Mouse (Mus musculus) G1E (cell line): ENCODE data around the gene Ppp1r14b. TPM values are rescaled to one million over a fixed set of nuclear protein-coding genes. Genes with fewer than 3 reads are reported as not detected.
A peak's percentile ranks its signal among the peaks of the same experiment; 100 is the strongest.
"Not testable (repeated sequence)": the region's sequence is repeated elsewhere in the genome, so short reads cannot be mapped to it uniquely, and the experiment has no call there.

Experiments used
- ATAC-seq: 2 replicates; pipeline ENCODE4 v1.8.0; 2016; ENCODE audit warnings: mild to moderate bottlenecking; ENCODE audit not compliant: insufficient number of reproducible peaks, poor library complexity, low FRiP score, severe bottlenecking; ENCODE audit errors: extremely low read depth
- DNase-seq: peaks from one replicate; pipeline ENCODE4 v3.0.0; 2012; ENCODE audit warnings: low spot score
- H3K27me3 ChIP-seq: 2 replicates; pipeline ENCODE4 v1.6.1; 2012; ENCODE audit warnings: mild to moderate bottlenecking, low read length, inconsistent platforms; ENCODE audit not compliant: insufficient read depth
- H3K36me3 ChIP-seq: replicated peaks from 2 replicates; pipeline ENCODE3; 2012; ENCODE audit warnings: mild to moderate bottlenecking, inconsistent platforms
- H3K4me1 ChIP-seq: 2 replicates; pipeline ENCODE4 v1.6.1; 2012; ENCODE audit warnings: low read depth, low read length, inconsistent platforms, mixed read lengths; ENCODE audit not compliant: insufficient read depth
- H3K4me3 ChIP-seq: 2 replicates; pipeline ENCODE4 v1.5.1; 2012; ENCODE audit warnings: low read depth, mild to moderate bottlenecking, inconsistent platforms, low read length, moderate library complexity, mixed read lengths
- H3K9me3 ChIP-seq: replicated peaks from 2 replicates; pipeline ENCODE4 v1.6.1; 2012; ENCODE audit warnings: inconsistent platforms
- CTCF ChIP-seq: IDR thresholded peaks from 2 replicates; pipeline ENCODE4 v1.5.1; 2012; ENCODE audit warnings: low read depth, low read length, inconsistent platforms, mixed read lengths
- GATA1 ChIP-seq: IDR thresholded peaks from 2 replicates; pipeline ENCODE4 v1.6.1; 2012; ENCODE audit warnings: borderline replicate concordance, low read length, inconsistent platforms, mixed read lengths
- GATA2 ChIP-seq: IDR thresholded peaks from 2 replicates; pipeline ENCODE4 v1.6.1; 2012; ENCODE audit warnings: low read depth, low read length, inconsistent platforms, borderline replicate concordance
- POLR2AphosphoS5 ChIP-seq: IDR thresholded peaks from 2 replicates; pipeline ENCODE4 v1.6.1; 2012; ENCODE audit warnings: low read depth, low read length, inconsistent platforms; ENCODE audit not compliant: insufficient replicate concordance
- TAL1 ChIP-seq: conservative IDR thresholded peaks from 2 replicates; pipeline ENCODE4 v1.6.1; 2012; ENCODE audit warnings: low read depth, low read length, inconsistent platforms, mixed read lengths
- polyA plus RNA-seq: library from polyadenylated mRNA; stranded (reverse); fragments of >175 nt; gene quantifications from 2 replicates; pipeline ENCODE4 v1.2.3, GENCODE M21; 2012
- total RNA-seq, 2 experiments: library from RNA; stranded (forward) in 1 of 2; stranded (reverse) in 1 of 2; fragments of 200-1000 nt in 1 of 2; fragments of >200 nt in 1 of 2; fragmentation: Nextera tagmentation in 1 of 2; gene quantifications; 2 replicates each; pipeline ENCODE4 v1.2.3; 2014 to 2017

Gene Ppp1r14b
- total and polyA plus RNA-seq, 3 experiments = 74.0 to 281 (median 141) TPM

GRCm38 (mm10) chr19:6987904-6988285 is 13.1 kb downstream of the Ppp1r14b start:
- peaks cover 50% of the 10 kb centered on the region for H3K36me3 ChIP-seq
- H3K4me1 ChIP-seq = peaks cover 56% of the 10 kb centered on the region
- ATAC-seq (no peak), DNase-seq (no peak)
- H3K27me3 ChIP-seq = no peaks in the 10 kb centered on the region
- peak overlapping the region; percentile 88 for H3K4me3 ChIP-seq
- no peaks in the 10 kb centered on the region for H3K9me3 ChIP-seq
- TF ChIP-seq POLR2AphosphoS5 (no peak), CTCF (no peak)

DNA sequence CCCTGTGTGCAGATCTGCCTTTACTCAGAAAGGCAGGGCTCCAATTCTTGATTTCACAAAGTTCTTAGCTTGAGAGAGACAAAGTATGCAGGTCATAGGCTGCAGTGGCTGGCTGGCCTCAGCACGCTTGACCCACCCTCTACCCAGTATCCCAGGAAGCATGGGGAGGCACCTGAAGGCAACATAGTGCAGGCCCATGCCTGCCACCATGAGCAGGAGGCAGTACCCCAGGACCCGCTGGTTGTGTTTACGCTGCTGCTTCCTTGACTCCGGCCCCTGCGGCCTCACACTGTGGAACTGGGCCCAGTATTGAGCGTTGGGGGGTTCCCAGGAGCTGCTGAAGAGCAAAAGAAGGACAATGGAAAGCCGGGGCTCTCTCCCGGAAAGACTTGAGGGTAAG is 14.5 kb downstream of the Ppp1r14b start:
- DNase-seq (no peak), ATAC-seq (no peak)
- no peak for TF ChIP-seq GATA2
- no peak for TF ChIP-seq TAL1
- TF ChIP-seq POLR2AphosphoS5 = no peak
- no peak for TF ChIP-seq CTCF
- no peak for TF ChIP-seq GATA1
- no peaks in the 10 kb centered on the region for H3K9me3 ChIP-seq
- H3K36me3 ChIP-seq = peaks cover 51% of the 10 kb centered on the region
- H3K4me1 ChIP-seq = peaks cover 63% of the 10 kb centered on the region
- no peaks in the 10 kb centered on the region for H3K27me3 ChIP-seq
- no peak overlapping the region for H3K4me3 ChIP-seq

- H3K4me1 ChIP-seq = peaks cover 72% of the 10 kb centered on the region
- ATAC-seq (no peak), DNase-seq (no peak)
- no peaks in the 10 kb centered on the region for H3K27me3 ChIP-seq
- H3K36me3 ChIP-seq = peaks cover 46% of the 10 kb centered on the region
- no peaks in the 10 kb centered on the region for H3K9me3 ChIP-seq
- no peak overlapping the region for H3K4me3 ChIP-seq
- TF ChIP-seq CTCF = no peak
- no peak for TF ChIP-seq POLR2AphosphoS5
- no peak for TF ChIP-seq GATA1
- TF ChIP-seq TAL1 = no peak
- no peak for TF ChIP-seq GATA2
These were observed 15.9 kb downstream of the Ppp1r14b start for GRCm38 (mm10) chr19:6990712-6991111.

- H3K36me3 ChIP-seq = peaks cover 41% of the 10 kb centered on the region
- not testable (repeated sequence) for H3K4me3 ChIP-seq, ATAC-seq, H3K9me3 ChIP-seq, DNase-seq, H3K27me3 ChIP-seq
- peaks cover 70% of the 10 kb centered on the region for H3K4me1 ChIP-seq
These were observed 16.4 kb downstream of the Ppp1r14b start for GRCm38 (mm10) chr19:6991166-6991565.

- TF ChIP-seq GATA1 = no peak
- TF ChIP-seq CTCF = no peak
- no peak for TF ChIP-seq GATA2
- no peak for TF ChIP-seq TAL1
- no peak for TF ChIP-seq POLR2AphosphoS5
- peaks cover 38% of the 10 kb centered on the region for H3K36me3 ChIP-seq
- ATAC-seq (peak; percentile 95), DNase-seq (peak; percentile 96)
- no peaks in the 10 kb centered on the region for H3K9me3 ChIP-seq
- peak within 1 kb of the TSS; percentile 77 for H3K4me3 ChIP-seq
- H3K27me3 ChIP-seq = no peaks in the 10 kb centered on the region
- H3K4me1 ChIP-seq = peaks cover 69% of the 10 kb centered on the region
These were observed 17.5 kb downstream of the Ppp1r14b start, which contains the start of gene Dnajc4 for GRCm38 (mm10) chr19:6992011-6992858. Gene Dnajc4, minus strand, starts transcription at chr19:6992572.

- no peak for TF ChIP-seq POLR2AphosphoS5
- TF ChIP-seq TAL1 = no peak
- no peak for TF ChIP-seq GATA2
- no peak for TF ChIP-seq GATA1
- TF ChIP-seq CTCF = no peak
- Histone ChIP-seq H3K9me3 (no peaks in the 10 kb centered on the region), H3K4me3 (peak overlapping the region; percentile 77), H3K27me3 (no peaks in the 10 kb centered on the region), H3K4me1 (peaks cover 67% of the 10 kb centered on the region), H3K36me3 (peaks cover 48% of the 10 kb centered on the region)
- DNase-seq = no peak
- no peak for ATAC-seq
These were observed 18.4 kb downstream of the Ppp1r14b start for GRCm38 (mm10) chr19:6993011-6993770.
